Comparison of ENCODE assay signal across 19 mouse cellular contexts in the genomic region with DNA sequence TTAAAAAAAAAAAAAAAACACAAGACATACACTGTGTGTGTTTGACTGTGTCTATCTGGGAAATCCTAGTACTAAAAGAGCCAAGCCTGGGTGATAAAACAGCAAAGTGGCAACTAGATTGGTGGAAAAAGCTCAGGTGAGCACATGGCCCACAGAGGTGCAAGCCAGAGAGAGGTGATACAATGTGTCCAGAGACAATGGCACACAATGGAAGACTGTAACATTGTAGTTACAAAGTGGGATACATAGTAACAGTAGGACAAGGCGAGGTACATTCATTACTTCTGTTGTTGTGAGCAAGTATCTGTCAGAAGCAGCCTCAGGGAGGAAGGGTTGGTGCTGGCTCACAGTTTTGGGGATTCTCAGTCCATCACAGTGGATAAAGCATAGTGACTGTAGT.
"Had no signal": no experiment of that assay in that cellular context is flagged by ENCODE, and none has a peak within 500 bp of the region (broad histone marks: within the 10 kb centered on the region; RNA-seq: fewer than 3 reads in every experiment).

No protein-coding gene starts in this region.

- H3K36me3 ChIP-seq: liver, embryonic 12.5 days; midbrain, embryonic 10.5 days; midbrain, embryonic 13.5 days; neural tube, embryonic 12.5 days had no signal

- H3K9ac ChIP-seq: liver, embryonic 12.5 days; liver, embryonic 14.5 days; lung, embryonic 14.5 days; midbrain, embryonic 13.5 days; neural tube, embryonic 12.5 days had no signal

- H3K4me2 ChIP-seq: liver, embryonic 12.5 days; lung, embryonic 14.5 days; midbrain, embryonic 13.5 days; neural tube, embryonic 12.5 days had no signal

- H3K9me3 ChIP-seq: liver, embryonic 12.5 days; midbrain, embryonic 10.5 days; midbrain, embryonic 13.5 days; neural tube, embryonic 12.5 days had no signal

- DNase-seq: lung, adult 18-20 months; lung, embryonic 14.5 days; lung, postnatal 10 days; lung, postnatal 4 days; retina, postnatal 1 day; right cerebral cortex, adult 18-20 months; right cerebral cortex, postnatal 25 days; right cerebral cortex, postnatal 4 days; spleen, adult 18-20 months; thymus, adult 18-20 months; thymus, postnatal 14 days; thymus, postnatal 36 days had no signal

- H3K27ac ChIP-seq: liver, embryonic 12.5 days; liver, embryonic 14.5 days; midbrain, embryonic 10.5 days; midbrain, embryonic 13.5 days; neural tube, embryonic 12.5 days had no signal

- H3K4me3 ChIP-seq: liver, embryonic 12.5 days; midbrain, embryonic 10.5 days; midbrain, embryonic 13.5 days; myocyte; neural tube, embryonic 12.5 days had no signal

- ATAC-seq: liver, embryonic 12.5 days; midbrain, embryonic 13.5 days; midbrain, embryonic 16.5 days had no signal
